Mouse (Mus musculus) 3134 (cell line): ENCODE data around the gene Polr2b.

Experiments
- DNase-seq: peaks from one replicate; pipeline ENCODE4 v3.0.0-alpha.2; 2011; ENCODE audit warnings: low spot score; ENCODE audit not compliant: insufficient read length; ENCODE audit errors: extremely low read depth

Polr2b gene

GRCm38 (mm10) chr5:77385900-77386595 is 76.1 kb downstream of the Polr2b start:
- no peak for DNase-seq

GRCm38 (mm10) chr5:77386596-77387413 is 76.9 kb downstream of the Polr2b start:
- DNase-seq, result no peak

- DNase-seq, result no peak
Observed at GRCm38 (mm10) chr5:77387414-77387704, 77.4 kb downstream of the Polr2b start.

GRCm38 (mm10) chr5:77388359-77388758 is 78.4 kb downstream of the Polr2b start:
- no peak for DNase-seq

GRCm38 (mm10) chr5:77390272-77390671 is 80.3 kb downstream of the Polr2b start:
- no peak for DNase-seq

GRCm38 (mm10) chr5:77393094-77393619 is 83.2 kb downstream of the Polr2b start:
- no peak for DNase-seq

- no peak for DNase-seq
Observed at GRCm38 (mm10) chr5:77393990-77394618, 84.2 kb downstream of the Polr2b start.

GRCm38 (mm10) chr5:77398285-77399057 is 88.5 kb downstream of the Polr2b start:
- DNase-seq, result no peak
